Mouse (Mus musculus) layer of hippocampus, adult 9-11 months (tissue): Measurements from ENCODE around the gene Pum1.
A peak's percentile ranks its signal among the peaks of the same experiment; 100 is the strongest.

ENCODE experiments used
- DNase-seq: peaks from one replicate; pipeline ENCODE4 v3.0.0; 2022

Pum1 gene

DNA sequence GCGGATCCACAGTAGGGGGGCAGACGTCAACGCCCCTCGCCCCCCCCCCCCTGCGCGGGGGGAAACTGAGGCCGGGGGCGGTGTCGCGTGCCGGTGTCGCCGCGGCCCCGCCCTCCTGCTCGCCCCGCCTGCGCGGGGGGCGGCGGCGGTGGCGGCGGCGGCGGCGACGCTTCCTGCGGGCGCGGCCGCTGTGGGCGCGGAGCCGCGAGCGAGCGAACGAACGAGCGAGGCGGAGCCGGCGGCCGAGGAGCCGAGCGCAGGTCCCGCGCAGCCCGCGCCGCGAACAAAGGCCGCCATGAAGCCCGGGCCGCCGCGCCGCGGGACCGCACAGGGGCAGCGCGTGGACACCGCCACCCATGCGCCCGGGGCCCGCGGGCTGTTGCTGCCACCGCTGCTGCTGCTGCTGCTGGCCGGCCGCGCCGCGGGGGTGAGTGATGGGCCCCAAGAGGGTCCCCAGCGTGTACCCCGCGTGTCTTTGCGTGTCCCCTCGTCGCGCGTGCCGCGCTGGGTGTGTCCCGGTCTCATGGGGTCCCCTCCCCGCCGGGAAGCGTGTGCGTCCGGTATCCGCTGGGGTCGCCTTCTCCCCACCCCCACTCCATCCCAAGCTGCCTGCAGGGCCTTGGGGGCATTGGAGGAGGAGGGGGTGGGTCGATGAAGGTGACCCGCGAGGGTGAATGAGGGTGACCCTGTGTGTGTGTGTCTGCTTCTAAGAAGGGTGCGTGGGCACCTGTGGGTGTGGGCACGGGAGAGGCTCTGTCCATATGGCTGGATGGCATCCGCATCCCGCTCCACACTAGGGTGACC is 129.5 kb downstream of the Pum1 start, which contains the start of gene Sdc3:
Sdc3 (plus strand) TSS at position 162 of the 804 bp plus-strand sequence.
- no peak for DNase-seq

DNA sequence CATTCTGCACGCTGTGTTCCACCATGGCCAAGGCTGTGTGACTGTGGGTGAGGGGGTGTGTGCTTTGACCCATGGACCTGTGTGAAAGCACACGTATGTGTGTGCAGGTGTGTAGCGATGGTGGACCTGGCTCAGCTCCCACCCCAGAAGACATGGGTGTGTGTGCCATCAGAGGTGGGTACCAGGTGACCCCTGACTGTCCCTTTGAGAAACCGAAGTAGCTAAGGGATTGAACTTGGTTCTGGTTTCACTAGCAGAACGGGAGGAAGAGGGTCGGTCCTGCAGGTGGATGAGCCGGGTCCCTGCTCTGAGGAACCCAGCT is 130.0 kb downstream of the Pum1 start:
- DNase-seq: no peak

DNA sequence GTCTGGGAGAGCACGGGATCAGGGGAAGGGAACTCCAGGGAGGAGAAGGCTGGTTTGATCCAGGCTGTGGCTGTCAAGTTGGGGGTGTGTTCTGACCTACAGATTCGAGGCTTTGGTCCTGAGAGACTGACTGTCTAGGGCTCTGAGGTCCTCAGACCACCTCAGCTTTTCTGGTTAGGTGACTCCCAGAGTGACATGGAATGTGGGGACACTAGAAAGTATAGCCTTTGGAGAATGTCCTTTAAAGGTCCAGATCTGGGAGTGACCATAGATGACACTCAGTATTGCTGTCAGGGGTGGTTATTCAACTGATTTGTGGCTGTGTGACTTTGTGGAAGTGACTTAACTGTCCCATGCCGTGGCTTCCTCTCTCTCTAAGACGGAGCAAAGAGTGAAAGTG is 131.7 kb downstream of the Pum1 start:
- no peak for DNase-seq

DNA sequence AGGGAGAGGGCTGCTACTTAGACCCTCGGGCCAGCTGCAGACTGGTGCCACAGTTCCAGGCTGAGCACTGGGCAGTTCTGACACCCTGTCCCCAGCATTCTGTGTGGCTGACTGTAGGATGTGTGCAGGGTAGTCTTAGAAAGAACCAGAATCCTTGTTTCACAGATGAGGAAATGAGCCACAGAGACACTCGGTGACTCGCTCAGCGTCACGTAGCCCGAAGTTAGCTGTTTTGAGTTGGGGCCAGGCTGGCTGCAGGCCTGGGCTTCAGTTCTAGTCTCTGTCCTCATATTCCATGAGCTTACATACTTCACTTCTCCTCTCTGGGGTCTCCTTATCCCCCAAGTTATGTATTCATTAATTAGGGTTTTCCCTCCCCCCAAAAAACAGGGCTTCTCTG is 132.8 kb downstream of the Pum1 start:
- no peak for DNase-seq

DNA sequence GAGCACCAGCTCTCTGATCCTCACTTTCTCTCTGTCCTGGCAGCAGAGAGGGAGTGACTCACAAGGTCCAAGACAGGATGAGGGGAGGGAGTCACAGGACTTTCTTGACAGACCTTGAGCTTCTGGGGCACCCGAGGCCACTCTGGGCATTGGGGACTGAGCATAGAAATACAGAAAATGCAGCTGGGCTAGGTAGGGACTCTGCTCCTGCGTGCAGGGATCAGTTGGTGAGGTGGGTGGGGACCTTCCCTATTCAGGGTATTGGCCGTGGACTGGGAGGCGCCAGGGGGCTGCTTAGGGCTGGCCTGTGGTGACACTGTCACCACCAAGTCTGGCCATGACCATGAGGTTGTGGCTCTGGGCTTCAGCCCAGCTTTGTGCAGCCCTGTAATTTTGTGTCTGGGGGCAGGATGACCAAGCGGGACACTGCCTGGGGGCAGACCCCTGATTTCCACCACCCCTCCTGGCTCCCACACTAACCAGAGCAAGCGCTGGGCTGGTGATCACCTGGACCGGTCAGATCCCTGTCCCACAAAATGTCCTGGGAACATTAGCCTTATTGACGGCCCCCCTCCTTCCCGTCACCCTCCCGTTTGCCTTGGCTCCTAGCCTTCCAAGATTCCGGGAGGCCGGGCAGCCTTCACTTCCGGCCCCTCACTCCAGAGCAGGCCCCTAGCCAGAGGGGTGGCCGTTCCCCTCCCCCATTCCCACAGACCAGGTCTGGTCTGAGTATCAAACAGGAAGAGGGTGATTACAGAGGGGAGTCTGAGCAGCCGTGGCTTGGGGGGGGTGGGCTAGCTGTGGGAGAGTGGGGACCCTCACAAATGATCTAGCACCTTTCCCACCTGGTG is 134.3 kb downstream of the Pum1 start:
- no peak for DNase-seq

DNA sequence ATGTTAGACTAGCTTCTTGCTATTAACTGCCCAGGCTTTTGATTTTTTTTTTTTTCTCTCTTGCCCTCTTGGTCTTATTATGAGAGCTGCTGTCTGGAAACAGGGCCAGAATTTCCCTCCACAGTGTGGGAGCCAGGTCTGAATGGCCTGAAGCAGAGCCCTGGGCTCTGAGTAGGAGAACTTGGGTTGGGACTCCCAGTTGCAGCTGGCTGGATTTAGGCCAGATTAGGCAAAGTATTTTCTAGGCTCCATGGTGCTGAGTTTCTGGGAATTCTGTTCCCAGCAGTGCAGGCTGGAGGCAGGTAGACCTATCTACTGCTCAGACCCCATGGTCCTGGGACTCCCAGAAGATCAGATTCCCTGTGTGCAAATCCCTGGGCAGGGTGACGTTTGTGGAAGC is 135.3 kb downstream of the Pum1 start:
- DNase-seq: no peak

DNA sequence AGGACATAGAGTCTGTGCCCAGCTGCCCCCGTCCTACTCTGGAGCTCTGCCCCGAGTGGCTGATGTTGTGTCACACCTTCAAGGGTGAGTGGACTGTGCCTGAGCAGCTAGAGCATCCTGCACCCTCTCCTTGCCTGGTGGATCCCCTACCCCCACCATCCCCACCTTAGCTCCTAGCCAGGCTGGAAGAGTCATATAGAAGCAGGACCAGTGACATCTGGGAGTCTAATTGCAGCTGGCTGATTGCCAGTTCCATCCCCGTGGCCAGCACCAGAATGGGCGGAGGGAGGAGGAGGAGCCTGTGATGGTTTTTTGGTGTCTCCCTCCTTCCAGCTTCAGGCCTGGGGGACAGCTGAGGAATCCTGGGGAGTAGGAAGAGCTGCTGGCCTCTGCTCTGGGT is 136.0 kb downstream of the Pum1 start:
- no peak for DNase-seq

DNA sequence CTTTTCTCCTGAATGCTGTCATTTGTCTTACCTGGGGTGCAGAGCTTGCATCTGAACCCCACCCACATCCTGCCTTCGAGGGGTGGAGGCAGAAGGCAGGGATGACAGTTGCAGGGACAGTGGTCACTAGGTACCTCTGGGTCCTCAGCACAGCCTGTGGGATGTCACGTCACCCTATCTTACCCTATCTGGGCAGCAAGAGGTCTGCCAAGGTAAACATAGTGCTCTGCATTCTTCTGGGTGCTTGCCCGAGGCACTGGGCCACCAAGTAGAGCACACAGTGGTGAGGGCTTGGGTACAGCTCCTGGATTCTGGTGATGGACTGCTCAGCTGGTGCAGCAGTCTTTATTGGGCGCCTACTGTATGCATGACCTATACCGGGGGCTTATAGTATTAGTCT is 136.5 kb downstream of the Pum1 start:
- DNase-seq: no peak

DNA sequence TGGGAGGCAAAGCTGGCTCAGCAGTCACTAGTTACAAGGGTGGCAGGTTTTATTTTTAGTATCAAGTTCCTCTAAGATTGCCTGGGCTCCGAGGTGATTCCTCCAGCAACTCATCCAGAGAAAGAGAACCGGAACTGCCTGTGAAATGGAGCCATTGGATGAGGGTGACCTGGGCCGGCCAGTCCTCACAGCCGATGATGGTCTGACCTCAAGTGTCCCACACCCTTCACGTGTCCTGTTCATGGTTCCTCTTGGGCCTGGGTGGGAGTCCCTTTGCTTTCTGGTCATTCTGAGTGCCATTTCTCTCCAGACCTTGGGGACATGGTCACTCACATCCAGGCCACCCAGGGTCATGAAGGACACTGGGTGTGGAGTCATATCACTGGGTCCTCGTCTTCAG is 137.0 kb downstream of the Pum1 start:
- no peak for DNase-seq

DNA sequence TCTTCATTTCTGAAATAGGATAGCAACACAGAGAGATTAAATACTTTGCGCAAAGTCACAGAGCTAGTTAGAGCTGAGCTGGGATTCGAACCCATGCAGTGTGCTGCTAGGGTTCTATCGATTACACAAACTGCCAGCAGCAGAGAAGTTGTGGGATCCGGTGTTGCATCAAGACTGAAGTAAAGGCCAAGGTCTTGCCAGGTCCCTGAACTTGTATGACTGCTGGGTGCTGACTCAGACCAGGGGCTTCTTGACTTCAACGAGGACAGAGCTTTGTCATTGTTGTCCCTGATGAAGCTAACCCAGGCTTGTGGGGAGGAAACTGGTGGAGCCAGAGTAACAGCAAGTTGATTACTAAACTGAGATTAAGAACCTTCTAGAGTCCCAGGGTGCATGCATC is 138.1 kb downstream of the Pum1 start:
- DNase-seq: no peak

DNA sequence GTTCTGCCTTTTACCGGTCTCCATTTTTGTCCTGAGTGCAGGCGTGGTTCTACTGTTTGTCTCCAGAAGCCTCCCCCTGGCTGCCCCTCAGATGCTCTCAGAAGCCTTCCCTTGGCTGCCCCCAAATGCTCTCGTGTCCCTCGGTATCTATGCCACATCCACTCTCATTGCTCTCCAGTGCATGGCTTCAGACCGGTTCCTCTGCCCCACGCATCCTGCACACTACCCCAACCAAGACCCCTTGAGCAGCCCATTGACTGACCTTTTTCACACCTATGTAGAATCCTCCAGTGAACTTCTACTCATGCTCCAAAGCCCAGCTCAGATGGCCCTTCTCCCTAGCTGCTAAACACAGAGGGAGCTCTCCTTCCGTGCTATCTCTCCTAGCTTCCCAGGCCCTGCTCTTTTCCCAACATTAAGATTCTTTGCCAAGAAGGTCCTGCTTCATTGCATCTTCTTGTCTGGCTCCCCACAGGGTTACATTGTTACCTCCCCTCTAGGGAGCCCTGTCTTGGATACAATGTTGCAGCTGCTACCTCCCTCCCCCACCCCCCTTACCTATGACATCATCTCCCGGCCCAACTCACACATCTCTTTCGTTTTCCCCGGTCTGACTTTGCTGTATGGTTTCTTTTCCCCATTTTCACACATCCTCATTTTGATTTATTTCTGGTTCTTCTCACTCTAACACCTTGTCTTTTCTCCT is 138.7 kb downstream of the Pum1 start:
- DNase-seq: no peak

DNA sequence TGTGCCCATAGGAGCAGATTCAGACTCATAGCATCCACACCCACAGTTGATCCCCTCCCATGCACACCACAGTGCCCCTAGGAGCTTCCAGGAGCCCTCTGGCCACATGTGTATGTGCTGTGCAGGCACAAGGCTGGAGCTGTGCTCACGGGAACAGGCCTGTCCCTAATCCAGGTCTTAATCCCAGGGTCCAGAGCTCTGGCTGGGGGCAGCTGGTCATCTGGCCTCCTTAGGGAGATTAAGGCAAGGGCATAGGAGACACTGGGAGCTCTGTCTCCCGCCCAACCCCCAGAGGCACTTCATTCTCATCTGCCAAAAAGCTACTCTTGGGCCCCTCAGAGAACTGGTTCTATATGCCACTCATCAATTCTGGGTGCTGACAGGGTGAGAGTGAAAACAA is 140.5 kb downstream of the Pum1 start:
- no peak for DNase-seq

DNA sequence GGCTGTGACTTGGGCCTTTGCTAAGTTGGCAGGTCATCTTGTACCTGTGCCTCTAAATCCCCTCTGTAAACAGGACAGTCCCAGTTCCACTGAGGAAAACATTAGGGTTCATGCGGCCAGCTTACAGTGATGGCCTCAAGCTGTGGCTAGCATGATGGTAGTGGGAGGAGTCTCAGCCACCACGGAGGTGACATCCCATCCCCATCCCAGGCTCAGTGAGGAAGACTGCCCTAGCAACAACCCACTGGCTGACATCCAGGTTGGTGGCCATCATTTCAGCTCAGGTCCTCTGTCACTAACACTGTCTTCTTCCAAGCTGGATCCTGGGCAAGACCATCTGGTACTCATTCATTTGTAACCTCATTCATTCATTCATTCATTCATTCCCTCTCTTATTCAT is 141.2 kb downstream of the Pum1 start:
- DNase-seq: no peak

DNA sequence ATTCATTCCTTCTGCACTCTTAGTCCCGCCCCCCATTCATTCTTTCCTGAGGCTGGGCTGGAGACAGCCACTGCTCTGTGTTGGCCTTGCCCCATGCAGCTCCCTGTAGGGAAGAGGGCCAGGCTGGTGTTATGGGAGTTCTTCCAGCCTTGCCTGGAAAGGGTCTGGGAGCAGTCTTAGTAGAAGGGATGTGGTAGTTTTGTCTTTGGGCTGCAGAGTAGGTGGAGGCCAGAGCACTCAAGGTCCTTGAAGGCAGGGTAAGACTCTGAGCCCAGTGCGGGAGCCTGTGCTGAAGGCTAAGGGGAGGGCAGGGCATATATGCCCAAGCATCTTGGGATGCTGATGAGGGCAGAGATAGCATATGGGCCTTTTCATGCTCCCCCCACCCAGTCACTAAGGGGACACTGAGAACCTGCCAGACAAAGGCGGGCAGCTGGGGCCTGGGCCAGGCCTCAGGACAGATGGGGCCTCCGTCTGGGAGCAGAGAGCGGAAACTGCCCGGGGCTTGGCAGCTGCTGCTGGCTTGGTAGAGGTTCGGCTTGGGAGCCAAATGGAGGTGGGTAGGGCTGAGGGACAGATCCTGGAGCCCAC is 141.7 kb downstream of the Pum1 start:
- DNase-seq: peak; percentile 73

DNA sequence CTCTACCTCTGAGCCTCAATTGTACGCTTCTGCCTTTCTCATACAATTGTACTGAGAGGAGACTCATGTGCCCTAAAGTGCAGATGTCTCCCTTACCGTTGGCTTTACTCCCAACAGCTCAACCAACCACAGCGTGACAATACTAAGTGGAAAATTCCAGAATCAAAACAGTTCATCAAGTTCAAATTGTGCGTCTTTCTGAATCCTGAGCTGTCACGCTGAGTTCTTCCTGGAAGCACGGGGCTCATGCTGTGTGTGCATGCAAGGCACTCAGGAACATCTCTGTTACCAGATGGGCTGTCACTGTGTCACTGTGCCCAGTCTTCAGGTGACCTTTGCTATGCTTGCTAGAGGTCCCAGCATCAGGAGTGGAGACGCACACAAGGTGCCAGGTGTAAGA is 142.6 kb downstream of the Pum1 start:
- no peak for DNase-seq

DNA sequence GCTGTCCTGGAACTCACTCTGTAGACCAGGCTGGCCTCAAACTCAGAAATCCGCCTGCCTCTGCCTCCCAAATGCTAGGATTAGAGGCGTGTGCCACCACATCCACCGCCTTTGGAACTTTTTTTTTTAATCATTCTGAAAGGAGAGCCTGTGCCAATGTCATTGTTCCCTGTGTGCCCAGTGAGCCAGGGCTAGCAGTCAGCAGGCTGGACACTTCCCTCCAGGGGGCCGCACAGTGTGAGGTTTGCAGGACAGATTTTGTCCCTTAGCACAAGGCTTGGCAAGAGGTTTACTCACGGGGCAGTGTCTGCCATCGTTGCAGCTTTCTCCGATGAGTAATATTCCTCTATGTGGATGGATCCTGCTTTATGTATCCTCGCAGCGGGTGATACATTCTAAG is 143.6 kb downstream of the Pum1 start:
- no peak for DNase-seq

DNA sequence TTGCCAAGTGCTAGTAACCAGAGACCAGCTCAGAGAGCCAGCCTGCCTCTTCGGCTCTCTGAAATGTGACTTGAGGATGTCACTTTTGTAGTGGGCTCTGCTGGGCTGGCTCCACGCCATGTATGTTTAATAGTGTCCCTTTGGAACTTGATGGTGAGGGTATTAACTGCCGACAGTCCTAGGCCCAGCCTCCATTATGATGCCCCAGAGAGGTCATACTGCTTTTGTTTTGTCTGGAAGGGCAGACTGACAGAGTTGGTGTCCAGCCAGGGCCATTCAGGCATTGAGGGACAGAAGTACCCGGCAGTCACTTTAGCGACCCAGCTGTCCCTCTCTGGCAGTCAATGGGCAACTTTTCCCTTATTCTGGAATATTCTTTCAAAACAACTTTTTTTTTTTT is 146.7 kb downstream of the Pum1 start:
- DNase-seq: no peak

DNA sequence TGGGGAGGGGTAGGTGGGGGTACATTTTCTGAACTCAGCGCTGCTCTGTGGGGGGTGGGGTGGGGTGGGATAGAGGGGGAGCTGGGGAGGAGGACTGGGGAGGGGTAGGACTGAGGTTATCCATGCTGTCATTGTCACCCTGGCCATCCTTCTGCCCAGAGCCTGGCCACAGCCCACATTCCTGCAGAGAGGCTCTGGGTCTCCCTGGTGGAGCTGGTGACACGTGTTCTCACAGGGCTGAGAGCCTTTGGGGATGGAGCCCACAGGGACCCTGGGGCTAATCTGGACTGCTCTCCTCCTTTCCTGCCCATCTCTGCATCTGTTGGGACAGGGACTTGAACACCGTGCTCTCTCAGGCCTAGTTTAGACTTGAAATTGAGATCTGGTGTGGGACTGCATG is 147.7 kb downstream of the Pum1 start:
- no peak for DNase-seq

DNA sequence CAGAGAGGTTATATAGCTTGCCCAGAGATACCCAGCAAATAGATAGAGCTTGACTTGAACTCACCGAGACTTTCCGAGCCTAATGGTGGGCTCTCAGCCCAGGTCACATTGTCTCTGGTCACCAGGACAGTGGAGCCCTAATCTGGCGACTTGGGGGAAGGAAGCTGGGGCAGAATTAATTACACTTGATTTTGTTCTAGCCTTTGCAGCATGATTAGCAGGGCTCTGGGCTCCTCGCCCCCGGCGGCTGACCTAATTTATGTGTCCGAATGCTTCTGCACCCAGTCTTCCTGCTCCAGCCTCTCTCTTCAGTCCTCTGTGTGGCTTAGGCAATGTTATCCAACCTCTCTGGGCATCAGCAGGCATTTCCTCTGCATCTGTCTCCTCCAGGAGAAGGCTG is 148.3 kb downstream of the Pum1 start:
- no peak for DNase-seq

DNA sequence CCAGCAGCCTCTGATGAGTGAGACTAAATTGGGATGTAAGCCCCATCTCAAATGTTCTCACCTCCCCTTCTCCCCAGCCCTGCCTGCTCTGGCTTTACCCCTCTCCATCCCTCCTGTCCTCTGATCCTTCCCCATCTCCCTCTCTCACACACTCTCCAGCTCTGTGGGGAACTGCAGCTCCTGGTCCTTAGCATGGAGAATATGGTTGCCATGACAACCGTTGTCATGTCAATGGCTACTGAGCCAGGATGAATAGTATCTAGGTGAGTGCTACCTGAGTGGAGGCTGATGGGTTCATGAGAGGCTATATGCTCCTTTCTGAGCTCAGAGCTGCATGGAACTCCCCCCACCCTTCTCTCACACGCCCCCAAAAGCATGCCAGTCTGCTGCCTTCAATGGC is 150.8 kb downstream of the Pum1 start:
- no peak for DNase-seq

DNA sequence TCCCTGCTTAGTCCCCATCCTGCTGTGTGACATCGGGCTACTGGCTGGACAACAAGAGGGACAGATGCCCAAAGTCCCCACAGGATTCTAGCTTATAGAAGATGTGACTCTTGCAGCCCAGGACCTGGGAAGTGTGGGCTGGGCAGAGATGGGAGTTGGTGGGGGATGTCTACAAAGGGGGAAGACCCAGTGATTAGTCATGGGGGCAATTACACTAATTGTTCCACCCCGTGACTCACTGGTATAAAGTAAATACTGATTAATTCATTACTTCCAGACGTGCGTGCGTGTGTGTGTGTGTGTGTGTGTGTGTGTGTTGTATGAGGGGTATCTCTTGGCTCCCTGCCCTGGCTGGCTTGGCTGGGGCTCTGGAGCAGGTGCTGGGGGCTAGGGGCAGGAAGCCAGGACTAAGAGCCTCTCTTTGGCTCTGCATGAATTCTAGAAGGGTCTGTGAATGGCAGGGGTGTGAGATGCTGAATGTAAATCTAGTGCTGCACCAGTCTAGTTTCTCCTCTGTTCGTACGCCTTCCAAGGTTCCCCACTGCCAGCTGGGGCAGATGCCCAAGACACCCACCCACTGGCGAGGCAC is 151.7 kb downstream of the Pum1 start:
- DNase-seq: peak; percentile 56

DNA sequence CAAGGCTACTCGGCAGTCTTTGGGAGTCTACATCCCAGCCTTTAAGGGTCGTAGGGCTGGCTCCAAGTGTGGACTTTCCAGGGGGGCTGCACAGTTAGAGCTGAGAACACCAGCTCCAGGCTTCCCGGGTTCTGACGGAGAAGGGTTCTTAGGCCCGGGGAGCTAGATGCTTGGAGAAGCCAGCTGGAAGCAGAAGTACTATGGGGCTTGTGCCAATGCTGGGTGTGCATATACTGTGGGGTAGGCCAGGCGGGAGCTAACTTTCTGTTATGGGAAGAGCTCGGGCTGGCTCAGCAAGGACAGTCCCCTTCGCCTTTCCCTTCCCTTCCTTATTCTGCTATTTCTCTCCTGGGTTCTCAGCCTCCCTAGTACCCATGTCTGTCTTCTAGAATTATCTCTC is 152.7 kb downstream of the Pum1 start:
- DNase-seq: no peak

DNA sequence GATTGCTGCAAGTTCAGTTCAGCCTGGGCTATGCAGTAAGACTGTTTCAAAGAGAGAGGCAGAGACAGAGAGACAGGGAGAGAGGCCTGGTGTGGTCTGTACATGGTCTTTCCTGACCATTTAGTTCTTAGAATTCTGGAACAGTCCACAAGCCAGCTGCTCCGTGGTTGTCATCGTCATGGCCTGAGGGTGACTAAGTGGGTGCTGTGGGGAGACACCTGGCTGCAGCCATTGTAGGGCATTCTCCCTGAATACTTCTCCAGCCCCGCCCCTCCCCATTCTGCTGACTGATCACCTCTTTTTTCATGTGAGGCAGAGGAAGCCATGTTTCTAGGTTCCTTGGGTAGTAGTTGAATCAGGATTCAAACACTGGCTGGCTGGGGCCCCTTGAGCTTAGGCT is 156.7 kb downstream of the Pum1 start:
- DNase-seq: no peak
